Mouse (Mus musculus) CD8-positive naive resting alpha-beta T cell, adult 2 months (primary cell): ENCODE measurements around the gene Gm37240.

Experiments
- DNase-seq, 2 experiments: peaks; one replicate each; pipeline ENCODE4 v3.0.0; 2022; ENCODE audit warnings: low read depth in 2 of 2, low spot score in 2 of 2

Gm37240 gene

GRCm38 (mm10) chr3:85206475-85206874 lies 680.8 kb downstream of the Gm37240 start:
- no peak for DNase-seq

DNA sequence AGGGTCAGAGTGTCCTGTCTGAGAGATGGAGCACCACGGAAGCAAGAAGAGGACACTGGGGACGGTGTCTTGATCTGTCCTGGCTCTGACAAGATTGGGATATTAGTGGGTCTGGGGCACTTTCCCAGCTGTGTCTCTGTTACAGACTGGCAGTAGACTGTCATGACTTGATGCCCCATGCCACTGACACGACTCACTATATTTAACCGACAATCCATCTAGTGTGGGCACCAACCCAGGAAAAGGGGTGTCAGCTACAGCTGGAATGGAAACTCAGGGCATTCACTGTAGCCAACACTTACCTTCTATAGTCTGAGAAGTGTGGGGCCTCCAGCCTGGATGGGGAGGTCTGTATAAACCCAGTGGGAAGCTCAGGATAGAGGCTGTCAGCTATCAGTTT lies 681.4 kb downstream of the Gm37240 start:
- DNase-seq: no peak

DNA sequence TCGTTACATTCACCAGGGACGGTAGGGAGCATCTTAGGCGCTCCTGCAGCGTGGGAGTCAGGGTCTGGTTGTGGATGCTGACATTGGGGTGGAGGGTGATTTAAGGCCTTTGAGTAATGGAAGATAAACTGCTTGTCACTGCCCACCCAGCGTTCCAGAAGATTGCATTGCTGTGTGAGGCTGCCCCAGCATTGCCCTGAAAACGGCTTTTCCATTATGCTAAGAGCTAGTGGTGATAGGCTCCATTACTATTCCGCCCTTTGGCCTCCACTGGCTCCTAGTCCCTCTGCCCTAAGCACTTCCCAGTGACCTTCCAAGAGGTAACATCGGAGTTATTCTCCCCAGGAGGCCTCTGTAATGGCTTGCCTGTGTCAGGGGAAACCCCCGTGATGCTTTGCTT lies 683.7 kb downstream of the Gm37240 start:
- DNase-seq: no peak

DNA sequence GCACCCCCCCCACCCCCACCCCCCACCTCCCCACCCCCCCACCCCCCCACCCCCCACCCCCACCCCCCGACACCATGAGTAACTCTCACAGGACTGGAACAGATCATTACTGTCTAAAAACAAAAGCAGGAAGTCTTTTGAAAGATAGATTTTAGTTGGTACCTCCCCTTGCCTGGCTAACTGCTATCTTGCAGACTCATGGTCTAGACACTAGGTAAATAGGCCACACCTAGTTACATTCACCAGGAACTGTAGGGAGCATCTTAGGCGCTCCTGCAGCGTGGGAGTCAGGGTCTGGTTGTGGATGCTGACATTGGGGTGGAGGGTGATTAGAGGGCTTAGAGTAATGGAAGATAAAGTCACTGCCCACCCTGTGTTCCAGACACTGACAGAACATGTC lies 684.6 kb downstream of the Gm37240 start:
- DNase-seq: no peak

DNA sequence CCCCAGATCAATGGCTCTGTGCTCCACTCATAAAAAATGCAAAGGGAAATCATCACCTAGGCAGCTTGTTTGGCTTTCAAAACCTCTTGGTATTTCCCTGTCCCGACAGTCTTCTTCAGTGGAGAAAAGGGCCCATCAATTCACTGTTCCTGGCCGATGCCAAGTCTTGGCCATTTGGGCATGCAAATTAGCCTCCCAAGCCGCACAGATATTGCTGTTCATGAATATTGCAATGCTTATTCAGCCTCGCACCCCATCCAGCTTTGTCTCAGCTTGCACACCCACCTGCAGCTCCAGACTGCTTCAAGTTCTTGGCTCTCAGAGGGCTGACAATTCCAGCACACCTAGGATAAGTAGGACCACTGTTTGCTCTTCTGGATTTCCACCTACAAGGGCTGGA lies 685.5 kb downstream of the Gm37240 start:
- no peak for DNase-seq

DNA sequence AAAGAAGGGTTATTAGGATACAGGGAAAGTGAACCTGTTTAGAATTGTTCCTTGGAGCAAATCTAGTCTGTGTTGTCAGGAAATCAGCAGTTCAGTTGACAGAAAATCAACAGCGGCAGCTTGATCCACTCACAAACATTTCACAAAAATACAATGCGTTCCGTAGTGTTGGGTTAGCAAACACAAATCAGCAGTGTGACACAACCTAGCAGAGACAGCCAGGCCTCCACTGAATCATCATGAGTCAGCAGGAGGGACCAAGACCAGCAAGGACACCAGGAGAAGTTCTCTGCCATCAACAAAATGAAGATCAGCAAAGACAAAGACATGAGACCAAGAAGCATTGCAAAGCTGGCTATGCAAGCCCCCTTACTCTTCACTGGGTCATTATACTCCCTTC lies 688.8 kb downstream of the Gm37240 start:
- no peak for DNase-seq

GRCm38 (mm10) chr3:85197148-85197547 lies 690.2 kb downstream of the Gm37240 start:
- DNase-seq: no peak

GRCm38 (mm10) chr3:85196591-85196990 lies 690.7 kb downstream of the Gm37240 start:
- no peak for DNase-seq

DNA sequence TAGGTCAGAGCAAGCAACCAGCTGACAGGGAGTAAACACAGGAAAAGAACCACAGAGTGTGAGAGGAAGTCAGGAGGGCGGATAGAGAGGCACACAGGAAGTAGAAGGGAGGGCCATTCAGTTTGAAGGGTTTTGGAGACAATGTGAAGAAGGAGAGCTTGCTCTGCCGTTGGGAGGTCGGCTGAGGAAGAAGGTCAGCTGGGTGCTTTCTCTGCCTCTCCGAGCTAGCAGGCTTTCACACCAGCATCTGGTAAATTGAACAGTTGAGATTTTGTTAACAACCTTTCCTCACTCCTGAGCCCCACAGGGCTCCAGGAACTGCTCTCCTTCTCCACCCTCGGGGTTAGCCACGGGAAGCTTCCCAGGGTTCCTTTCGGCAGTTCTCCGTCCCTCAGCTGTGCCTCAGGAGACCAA lies 692.2 kb downstream of the Gm37240 start:
- peak; percentile 14 to 38 for DNase-seq

DNA sequence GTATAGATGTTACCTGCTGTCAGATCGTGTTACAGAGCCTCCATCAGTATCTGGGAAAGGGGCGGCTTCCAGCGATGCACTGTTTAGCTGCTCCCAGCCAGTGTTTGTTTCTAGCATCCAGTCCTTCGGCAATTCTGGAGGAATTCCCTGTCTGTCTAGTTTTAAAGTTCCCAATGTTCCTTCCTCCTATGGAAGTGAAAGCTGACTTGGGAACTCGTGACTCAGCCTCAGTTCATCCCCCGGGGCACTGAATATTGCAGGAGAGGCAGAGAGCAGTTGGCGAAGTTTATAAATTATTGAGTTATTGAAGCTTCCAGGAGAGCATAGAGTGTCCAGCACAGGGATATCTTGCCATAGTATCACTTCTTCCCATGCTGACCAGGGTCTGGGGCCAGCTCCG lies 697.5 kb downstream of the Gm37240 start:
- no peak for DNase-seq

- no peak for DNase-seq
These were observed 699.0 kb downstream of the Gm37240 start for GRCm38 (mm10) chr3:85188364-85188763.

- no peak for DNase-seq
These were observed 700.6 kb downstream of the Gm37240 start for GRCm38 (mm10) chr3:85186661-85187076.

GRCm38 (mm10) chr3:85185827-85186226 lies 701.5 kb downstream of the Gm37240 start:
- no peak for DNase-seq

- no peak for DNase-seq
These were observed 702.4 kb downstream of the Gm37240 start for GRCm38 (mm10) chr3:85184916-85185315.

GRCm38 (mm10) chr3:85184151-85184550 lies 703.2 kb downstream of the Gm37240 start:
- no peak for DNase-seq

DNA sequence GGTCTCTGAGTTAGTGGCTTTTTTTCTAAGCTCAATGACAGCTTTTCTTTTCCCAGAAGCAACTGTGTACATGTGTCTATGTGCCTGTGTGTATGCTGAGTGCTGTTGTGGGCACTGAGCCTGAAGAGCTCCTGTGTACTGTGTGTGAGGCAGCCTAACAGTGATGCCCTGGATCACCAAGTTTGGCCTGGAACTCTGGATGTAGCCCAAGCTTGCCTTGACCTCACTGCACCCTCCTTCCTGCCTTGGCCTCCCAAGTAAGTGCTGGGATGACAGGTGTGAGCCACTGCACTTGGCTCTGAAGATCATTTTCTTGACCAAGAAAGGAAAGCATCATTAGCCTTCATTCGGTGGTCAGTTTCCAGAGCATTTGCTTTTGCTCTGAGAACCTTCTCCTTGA lies 710.6 kb downstream of the Gm37240 start:
- DNase-seq: no peak

DNA sequence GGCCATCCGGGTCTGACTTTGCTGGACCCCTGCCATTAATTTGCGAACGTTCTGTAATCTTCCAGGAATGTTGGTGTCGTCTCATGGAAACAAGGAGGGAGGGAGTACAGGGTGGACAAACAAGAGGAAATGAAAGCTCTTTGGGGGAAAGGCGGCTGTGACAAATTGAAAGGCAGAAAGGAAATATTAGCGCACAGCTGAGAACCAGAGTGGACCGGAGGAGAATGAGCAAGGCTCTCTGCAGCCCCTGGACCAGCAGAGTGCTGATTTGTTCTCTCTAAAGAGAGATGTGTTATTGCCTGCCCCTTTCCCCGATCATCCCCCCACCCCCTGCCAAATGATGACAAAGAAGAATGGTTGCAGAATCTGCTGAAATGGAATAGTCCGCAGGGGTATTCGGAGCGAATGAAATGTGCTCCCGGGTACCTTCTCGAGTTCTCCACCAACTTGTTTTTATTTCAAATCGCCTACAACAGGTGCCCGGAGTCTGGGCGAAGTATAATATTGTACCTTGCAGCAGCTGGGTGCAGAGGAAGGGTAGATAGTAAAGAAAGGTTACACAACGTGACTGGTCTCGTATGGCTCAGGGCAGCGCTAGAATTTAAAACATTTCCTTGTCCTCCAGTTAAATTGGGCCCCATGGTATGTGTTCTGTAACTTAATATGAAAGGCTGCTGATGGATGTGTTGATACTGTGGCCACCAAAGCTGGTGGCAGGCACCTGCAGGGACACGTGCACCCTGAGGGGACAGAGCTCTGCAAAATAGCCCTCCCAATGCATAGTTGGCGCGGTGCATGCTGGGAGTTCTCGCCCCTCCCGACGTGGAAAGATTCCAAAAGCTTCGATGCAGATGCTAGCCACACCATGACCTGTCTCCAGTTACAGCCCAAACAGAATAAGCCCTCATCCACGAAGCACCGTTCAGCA lies 712.5 kb downstream of the Gm37240 start:
- DNase-seq: no peak

DNA sequence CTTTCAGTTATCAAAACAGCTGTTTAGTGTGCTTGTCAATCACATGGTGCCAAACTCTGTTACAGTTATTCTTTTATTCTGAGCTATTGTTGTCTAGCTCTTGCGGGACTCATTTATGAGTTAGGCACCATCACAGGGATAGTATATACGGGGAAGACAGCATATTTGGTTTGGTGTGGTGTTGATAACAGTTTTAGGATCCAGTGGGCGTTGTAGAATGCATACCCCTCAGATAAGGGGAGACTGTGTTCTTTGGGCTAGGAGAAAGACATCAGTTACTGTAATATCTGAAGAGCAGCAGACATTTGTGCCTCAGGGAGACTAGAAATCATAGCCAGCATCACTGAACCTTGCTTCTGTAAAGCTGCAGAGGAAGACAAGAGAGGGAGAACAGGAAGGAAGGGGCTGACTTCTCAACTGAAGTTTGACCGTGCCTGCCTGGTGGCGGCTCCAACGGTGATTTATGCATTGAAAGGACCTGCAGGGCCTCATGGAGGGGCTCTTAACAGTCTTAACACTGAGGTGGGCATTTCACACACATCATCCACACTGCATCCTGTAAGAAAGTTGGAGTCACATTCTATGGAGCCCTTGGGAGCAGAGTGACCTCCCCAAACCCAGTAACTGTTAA lies 713.8 kb downstream of the Gm37240 start:
- DNase-seq: no peak

- DNase-seq: no peak
These were observed 714.8 kb downstream of the Gm37240 start for GRCm38 (mm10) chr3:85172532-85172931.

DNA sequence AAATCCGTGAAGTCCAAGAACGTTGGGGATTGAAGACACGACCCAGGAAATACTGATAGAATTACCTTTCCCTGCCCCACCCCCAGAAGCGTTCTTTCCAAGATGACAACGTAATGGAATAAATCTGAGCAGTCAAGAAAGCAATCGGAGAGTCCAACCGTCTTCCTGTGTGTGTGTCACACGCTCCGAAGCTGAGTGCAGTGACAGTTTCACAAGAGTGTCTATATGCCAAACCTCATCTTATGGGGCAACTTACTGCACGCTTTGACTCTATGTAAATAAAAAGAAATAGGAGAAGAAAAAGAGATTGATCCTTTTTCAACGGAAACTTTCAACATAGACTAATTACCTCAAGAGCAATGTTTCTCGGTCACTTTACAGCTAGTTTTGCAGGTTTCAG lies 715.2 kb downstream of the Gm37240 start:
- no peak for DNase-seq

DNA sequence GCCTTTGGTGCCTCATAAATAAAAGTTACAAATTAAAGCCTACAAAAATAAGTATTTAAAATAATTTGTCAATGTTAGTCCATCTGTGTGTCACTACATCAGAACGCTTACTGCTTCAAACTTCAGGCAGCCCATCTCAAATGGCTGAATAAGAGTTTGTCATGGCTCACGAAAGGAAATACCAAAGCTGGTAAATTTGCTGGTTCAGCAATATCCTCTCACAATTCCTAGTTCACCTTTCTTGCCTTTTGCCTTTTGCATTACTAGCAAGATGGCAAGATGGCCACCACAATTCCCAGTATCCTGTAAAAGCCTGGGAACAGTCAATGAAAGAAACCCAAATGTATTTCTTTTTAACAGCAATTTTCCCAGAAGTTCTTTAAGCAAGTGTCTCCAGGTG lies 718.5 kb downstream of the Gm37240 start:
- DNase-seq: no peak

- no peak for DNase-seq
These were observed 722.4 kb downstream of the Gm37240 start for GRCm38 (mm10) chr3:85164931-85165330.

- DNase-seq: no peak
These were observed 723.9 kb downstream of the Gm37240 start for GRCm38 (mm10) chr3:85163396-85163795.
